Mouse (Mus musculus): Measurements from ENCODE around the gene Mau2.
A peak's percentile ranks its signal among the peaks of the same experiment; 100 is the strongest.

Gene Mau2

DNA sequence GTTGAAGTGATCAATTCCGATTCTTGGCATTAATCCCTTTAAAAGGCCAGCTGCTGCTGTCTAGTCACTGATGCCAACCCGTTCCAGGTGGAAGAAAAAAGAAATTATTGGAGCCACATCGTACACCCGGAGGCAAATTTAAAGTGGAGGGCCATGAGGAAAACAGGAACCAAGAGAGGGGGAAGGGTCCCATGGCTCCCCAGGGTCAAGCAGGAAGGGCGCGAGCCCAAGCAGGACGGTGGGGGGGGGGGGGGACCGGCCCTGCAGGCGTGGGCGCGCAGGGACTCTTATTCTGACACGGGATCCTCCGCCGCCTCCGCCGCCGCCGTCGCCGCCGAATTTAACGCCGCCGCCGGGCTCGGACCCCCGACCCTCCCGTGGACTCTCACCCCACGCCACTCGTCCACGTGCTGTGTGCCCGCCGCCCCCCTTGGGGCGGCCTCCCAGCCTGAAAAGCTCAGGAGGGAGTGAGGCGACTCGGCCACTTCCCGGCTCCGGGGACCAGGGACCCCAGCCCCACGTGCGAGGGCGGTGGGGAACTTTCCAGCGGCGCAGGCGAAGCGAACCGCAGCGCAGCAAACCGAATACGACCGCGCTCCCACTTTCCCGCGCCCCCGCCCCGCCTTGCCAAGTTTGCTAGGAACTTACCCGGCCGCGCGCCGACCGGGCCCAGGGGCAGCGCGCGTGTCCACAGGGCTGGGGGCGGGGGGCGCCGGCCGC lies 68.9 kb downstream of the Mau2 start:
- peak; percentile 24 for DNase-seq (ENCODE audit: low read depth, low spot score)

DNA sequence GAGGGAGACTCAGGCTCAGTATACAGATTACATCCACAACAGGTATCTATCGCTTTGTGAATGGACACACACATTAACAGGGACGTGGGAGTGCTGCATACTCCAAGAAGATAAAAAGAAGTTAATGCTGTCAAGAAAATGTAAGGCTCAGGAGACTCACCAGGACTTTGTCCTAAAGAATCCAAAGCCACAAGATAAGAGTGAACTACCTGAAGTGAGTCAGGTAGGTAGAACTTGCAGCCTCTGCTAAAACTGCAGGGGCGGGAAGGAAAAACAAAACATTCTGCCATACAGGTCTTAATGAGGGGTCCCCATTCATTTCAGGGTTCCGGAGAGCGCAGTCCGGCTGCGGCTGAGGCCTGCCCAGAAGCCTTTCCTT lies 69.5 kb downstream of the Mau2 start:
- DNase-seq (ENCODE audit: low read depth, low spot score), result no peak

DNA sequence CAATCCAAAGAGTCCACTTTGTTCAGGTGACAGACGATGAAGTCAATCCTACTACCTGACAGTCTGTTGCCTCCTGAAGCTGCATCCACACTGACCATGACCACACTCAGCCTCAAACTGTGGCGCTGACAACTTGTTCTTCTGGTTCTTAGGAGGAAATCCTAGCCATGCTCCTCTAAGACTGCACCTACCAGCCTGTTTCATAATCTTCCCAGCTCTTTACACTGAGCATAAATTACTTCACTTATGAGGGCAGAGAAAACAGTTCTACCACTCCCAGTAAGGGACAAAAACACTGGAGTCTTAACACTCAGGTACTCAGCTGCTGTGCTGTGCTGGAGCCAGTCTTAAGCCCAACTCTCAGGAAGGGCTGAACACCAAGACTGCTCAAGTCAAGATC lies 71.7 kb downstream of the Mau2 start:
- no peak for DNase-seq (ENCODE audit: low read depth, low spot score)

DNA sequence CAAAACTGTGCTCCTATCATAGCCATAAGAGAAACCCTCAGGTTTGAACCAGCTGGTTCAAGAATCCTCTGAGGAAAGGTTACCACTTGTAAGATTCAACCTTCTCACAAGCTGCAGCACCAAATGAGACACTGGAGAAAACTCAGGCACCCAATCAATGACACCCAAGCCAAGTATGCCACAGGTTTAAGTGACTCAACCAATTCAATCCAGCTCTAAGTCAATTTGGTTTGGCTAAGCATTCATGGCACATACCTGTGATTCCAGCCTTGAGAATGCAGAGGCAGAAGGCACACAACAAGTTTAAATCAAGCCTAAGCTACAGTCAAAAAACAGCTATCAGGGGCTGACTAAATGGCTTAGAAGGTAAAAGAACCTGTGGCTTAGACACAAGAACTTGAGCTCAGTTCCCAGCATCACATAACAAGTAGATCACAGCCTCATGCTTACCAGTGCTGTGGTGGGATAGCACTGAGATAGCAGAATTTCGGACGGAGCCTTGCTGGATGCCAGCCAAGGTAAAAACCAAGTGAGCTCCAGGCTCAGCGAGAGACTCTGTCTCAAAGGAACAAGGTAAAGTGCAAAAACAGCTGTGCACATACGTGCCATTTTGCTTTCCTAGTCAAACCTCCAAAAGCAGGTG lies 75.1 kb downstream of the Mau2 start:
- no peak for DNase-seq (ENCODE audit: low read depth, low spot score)
